In genomic region chr8:90907516-90907847, GRCm38 (mm10) we compare ENCODE assay signal across 8 mouse cellular contexts.
DNase-seq lines count a peak whose midpoint lies in the region; ATAC-seq lines count a peak whose summit lies in the region.

No protein-coding gene starts in this region.

- 22% methylated on average over 10 of the region's 10 CpGs for WGBS in forebrain, embryonic 13.5 days
- WGBS in liver, embryonic 13.5 days (ENCODE audit: insufficient replicate concordance), result 26% methylated on average over 10 of the region's 10 CpGs

- H3K27me3 ChIP-seq in erythroblast, embryonic 14.5 days (ENCODE audit: control insufficient read depth), result peaks cover 8% of the 10 kb centered on the region
- 0 out of 2 replicates have a peak, but pooled peaks cover 2% of the 10 kb centered on the region for H3K27me3 ChIP-seq in forebrain, embryonic 13.5 days
- peaks cover 7% of the 10 kb centered on the region; the same call in 1 of the 2 replicates for H3K27me3 ChIP-seq in liver, embryonic 13.5 days

- H3K4me1 ChIP-seq in erythroblast, embryonic 14.5 days (ENCODE audit: control insufficient read depth), result peaks cover 18% of the 10 kb centered on the region
- peaks cover 18% of the 10 kb centered on the region for H3K4me1 ChIP-seq in forebrain, embryonic 13.5 days
- H3K4me1 ChIP-seq in liver, embryonic 13.5 days (replicated peaks), result peaks cover 22% of the 10 kb centered on the region

- H3K9ac ChIP-seq in forebrain, embryonic 13.5 days, result peak overlapping the region; percentile 78
- H3K9ac ChIP-seq in liver, embryonic 13.5 days, result peak overlapping the region; percentile 84

- peak; percentile 86 for DNase-seq in A20 (ENCODE audit: low read depth, low spot score)
- DNase-seq in liver, embryonic 13.5 days, result no peak
- no peak for DNase-seq in urinary bladder, postnatal 4 days (ENCODE audit: low spot score in 2 of 2)
- DNase-seq in thymus, postnatal 10 days (ENCODE audit: low spot score in 2 of 2), result no peak
- no peak for DNase-seq in cerebellum, postnatal 25 days

- H3K4me3 ChIP-seq in erythroblast, embryonic 14.5 days (replicated peaks), result peak overlapping the region; percentile 86
- H3K4me3 ChIP-seq in forebrain, embryonic 13.5 days, result peak overlapping the region; percentile 73
- peak overlapping the region; percentile 79 for H3K4me3 ChIP-seq in liver, embryonic 13.5 days (replicated peaks)

- ATAC-seq in erythroblast, adult 5-6 weeks (replicated peaks; ENCODE audit: low FRiP score, poor library complexity, severe bottlenecking), result no peak
- no peak for ATAC-seq in forebrain, embryonic 13.5 days
- no peak for ATAC-seq in liver, embryonic 13.5 days (ENCODE audit: low read depth)

- no peaks in the 10 kb centered on the region for H3K9me3 ChIP-seq in erythroblast, embryonic 14.5 days (ENCODE audit: control insufficient read depth, low read length)
- H3K9me3 ChIP-seq in forebrain, embryonic 13.5 days (replicated peaks), result no peaks in the 10 kb centered on the region
- no peaks in the 10 kb centered on the region for H3K9me3 ChIP-seq in liver, embryonic 13.5 days (replicated peaks)

- peak overlapping the region; percentile 66; the same call in 1 of the 2 replicates for H3K27ac ChIP-seq in forebrain, embryonic 13.5 days
- peak overlapping the region; percentile 82 for H3K27ac ChIP-seq in liver, embryonic 13.5 days

- peak overlapping the region; percentile 95 for H3K4me2 ChIP-seq in forebrain, embryonic 13.5 days
- peak overlapping the region; percentile 97 for H3K4me2 ChIP-seq in liver, embryonic 13.5 days

- H3K36me3 ChIP-seq in erythroblast, embryonic 14.5 days (ENCODE audit: control insufficient read depth), result no peaks in the 10 kb centered on the region
- H3K36me3 ChIP-seq in forebrain, embryonic 13.5 days (ENCODE audit: poor library complexity, severe bottlenecking), result no peaks in the 10 kb centered on the region
- H3K36me3 ChIP-seq in liver, embryonic 13.5 days, result no peaks in the 10 kb centered on the region
